Mouse (Mus musculus) spleen, postnatal 4 days (tissue): ENCODE measurements around the gene Fam20a.

ENCODE experiments used
- DNase-seq, 2 experiments: peaks; one replicate each; pipeline ENCODE4 v3.0.0; 2022; ENCODE audit warnings: low spot score in 2 of 2

Gene Fam20a

GRCm38 (mm10) chr11:109721781-109722446, at the start of gene Fam20a:
Gene Fam20a (minus strand): TSS chr11:109722279.
- no peak for DNase-seq

- DNase-seq = no peak
Observed at GRCm38 (mm10) chr11:109771381-109771780, 49.3 kb upstream of the Fam20a start.

- DNase-seq = no peak
Observed at GRCm38 (mm10) chr11:109770185-109770584, 48.1 kb upstream of the Fam20a start.

GRCm38 (mm10) chr11:109769091-109769490, 47.0 kb upstream of the Fam20a start:
- no peak for DNase-seq

- no peak for DNase-seq
Observed at GRCm38 (mm10) chr11:109760063-109760462, 38.0 kb upstream of the Fam20a start.

- no peak for DNase-seq
Observed at GRCm38 (mm10) chr11:109758616-109759215, 36.6 kb upstream of the Fam20a start.

GRCm38 (mm10) chr11:109754105-109754602, 32.1 kb upstream of the Fam20a start:
- no peak for DNase-seq

- no peak for DNase-seq
Observed at GRCm38 (mm10) chr11:109751636-109752603, 29.8 kb upstream of the Fam20a start.

GRCm38 (mm10) chr11:109745210-109745609, 23.1 kb upstream of the Fam20a start:
- no peak for DNase-seq

GRCm38 (mm10) chr11:109737967-109738366, 15.9 kb upstream of the Fam20a start:
- DNase-seq = no peak

- no peak for DNase-seq
Observed at GRCm38 (mm10) chr11:109736406-109736805, 14.3 kb upstream of the Fam20a start.

GRCm38 (mm10) chr11:109734341-109734740, 12.3 kb upstream of the Fam20a start:
- DNase-seq = no peak

- no peak for DNase-seq
Observed at GRCm38 (mm10) chr11:109732726-109733438, 10.8 kb upstream of the Fam20a start.

GRCm38 (mm10) chr11:109728371-109728770, 6.3 kb upstream of the Fam20a start:
- DNase-seq = no peak

- DNase-seq = no peak
Observed at GRCm38 (mm10) chr11:109722711-109723110, 632 bp upstream of the Fam20a start.

GRCm38 (mm10) chr11:109721320-109721780, 729 bp downstream of the Fam20a start:
- peak in 1 of 2 experiments; percentile 62 for DNase-seq

- no peak for DNase-seq
Observed at GRCm38 (mm10) chr11:109720809-109721319, 1.2 kb downstream of the Fam20a start.

- no peak for DNase-seq
Observed at GRCm38 (mm10) chr11:109719399-109719798, 2.7 kb downstream of the Fam20a start.

GRCm38 (mm10) chr11:109717966-109718895, 3.8 kb downstream of the Fam20a start:
- no peak for DNase-seq

GRCm38 (mm10) chr11:109717448-109717847, 4.6 kb downstream of the Fam20a start:
- DNase-seq = no peak
